Mouse (Mus musculus) gastrocnemius, adult 18-20 months (tissue): ENCODE results near the gene Msi2. TPM values are rescaled to one million over a fixed set of nuclear protein-coding genes. Genes with fewer than 3 reads are reported as not detected.
A peak's percentile ranks its signal among the peaks of the same experiment; 100 is the strongest.

Experiments
- DNase-seq: peaks from one replicate; pipeline ENCODE4 v3.0.0; 2021; ENCODE audit warnings: low spot score
- total RNA-seq, 2 experiments: library from RNA; stranded (reverse); gene quantifications; 2 replicates each; pipeline ENCODE4 v1.2.3; 2021

The Msi2 gene
- total RNA-seq, 2 experiments from 2014 or later, result 179 to 180 TPM

- no peak for DNase-seq
Measured at GRCm38 (mm10) chr11:88372589-88372988, 345.7 kb downstream of the Msi2 start.

GRCm38 (mm10) chr11:88369898-88370297 lies 348.4 kb downstream of the Msi2 start:
- no peak for DNase-seq

GRCm38 (mm10) chr11:88367501-88367900 lies 350.8 kb downstream of the Msi2 start:
- DNase-seq, result no peak

GRCm38 (mm10) chr11:88365914-88366540 lies 352.3 kb downstream of the Msi2 start:
- no peak for DNase-seq

DNA sequence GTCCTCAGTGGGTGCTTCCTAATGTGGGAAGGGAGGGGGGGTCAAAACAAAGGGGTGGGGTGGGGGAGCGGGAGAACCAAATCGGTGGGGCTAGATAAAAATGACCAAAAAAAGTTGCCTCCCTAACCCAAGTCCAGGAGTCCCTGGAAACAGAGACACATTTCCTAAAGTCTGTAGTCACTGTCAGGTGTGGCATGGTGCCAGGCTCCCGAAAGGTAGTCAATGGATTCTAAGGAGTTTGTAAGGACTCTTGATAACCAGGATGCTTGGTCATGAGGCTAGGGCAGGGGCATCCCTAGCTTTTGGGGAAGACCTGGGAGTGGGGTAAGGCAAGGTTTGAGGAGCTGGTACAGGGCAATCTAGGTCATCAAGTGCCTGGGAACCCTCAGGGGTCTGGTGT lies 354.1 kb downstream of the Msi2 start:
- no peak for DNase-seq

DNA sequence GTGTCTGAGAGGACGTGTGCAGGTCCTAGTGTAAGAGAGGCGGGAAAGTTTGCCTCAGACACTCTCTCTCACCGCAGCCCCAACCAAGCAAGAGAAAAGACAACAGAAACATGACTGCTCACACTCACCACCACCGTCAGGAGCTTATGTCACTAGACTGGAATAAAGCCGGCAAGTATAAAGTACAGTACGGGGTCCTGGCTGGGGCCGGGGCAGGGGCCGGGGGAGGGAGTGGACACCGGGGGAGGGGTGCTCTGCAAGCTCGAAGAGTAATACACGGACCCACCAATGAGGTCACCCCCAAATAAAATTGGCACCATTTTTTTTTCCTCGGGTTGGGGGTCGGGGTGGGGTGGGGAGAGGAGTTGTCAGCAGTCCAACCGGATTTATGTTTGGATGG lies 354.8 kb downstream of the Msi2 start:
- DNase-seq, result no peak

DNA sequence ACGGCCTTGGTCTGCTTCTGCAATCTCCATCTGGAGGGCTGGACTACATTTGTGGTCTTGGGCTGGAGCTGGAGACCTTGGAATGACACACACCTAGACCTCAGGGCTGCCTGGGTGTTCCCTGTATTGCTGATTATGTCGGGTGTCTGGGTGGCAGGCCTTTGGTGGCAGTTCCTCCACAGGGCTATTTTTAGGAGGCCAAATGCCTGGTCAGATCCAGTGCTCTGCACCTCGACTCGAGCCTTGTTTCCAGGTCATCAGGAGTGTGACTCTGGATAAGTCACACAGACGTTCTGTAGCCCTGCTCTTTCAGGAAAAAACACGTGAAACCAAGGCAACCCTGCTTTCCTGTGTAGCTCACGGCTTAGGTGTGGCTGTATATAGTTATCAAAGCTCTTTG lies 358.6 kb downstream of the Msi2 start:
- DNase-seq, result no peak

DNA sequence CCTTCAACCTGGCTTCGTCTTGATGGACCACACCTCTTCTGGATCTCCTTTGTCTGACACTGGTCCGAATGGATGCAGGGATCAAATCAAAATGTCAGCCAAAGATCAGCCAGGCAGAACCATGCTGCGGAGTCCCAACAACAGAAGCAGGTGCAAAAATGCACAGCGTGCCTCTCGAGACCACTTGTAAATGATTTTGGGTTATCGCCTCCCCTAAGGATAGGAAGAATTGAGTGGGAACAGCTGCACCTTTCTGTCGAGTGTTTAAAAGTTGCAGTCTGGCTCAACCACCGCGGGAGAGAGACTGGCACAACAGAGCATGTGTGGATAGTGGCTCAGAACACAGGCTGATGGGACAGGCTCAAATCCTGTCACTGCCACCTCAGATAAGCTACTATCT lies 361.0 kb downstream of the Msi2 start:
- DNase-seq, result no peak

DNA sequence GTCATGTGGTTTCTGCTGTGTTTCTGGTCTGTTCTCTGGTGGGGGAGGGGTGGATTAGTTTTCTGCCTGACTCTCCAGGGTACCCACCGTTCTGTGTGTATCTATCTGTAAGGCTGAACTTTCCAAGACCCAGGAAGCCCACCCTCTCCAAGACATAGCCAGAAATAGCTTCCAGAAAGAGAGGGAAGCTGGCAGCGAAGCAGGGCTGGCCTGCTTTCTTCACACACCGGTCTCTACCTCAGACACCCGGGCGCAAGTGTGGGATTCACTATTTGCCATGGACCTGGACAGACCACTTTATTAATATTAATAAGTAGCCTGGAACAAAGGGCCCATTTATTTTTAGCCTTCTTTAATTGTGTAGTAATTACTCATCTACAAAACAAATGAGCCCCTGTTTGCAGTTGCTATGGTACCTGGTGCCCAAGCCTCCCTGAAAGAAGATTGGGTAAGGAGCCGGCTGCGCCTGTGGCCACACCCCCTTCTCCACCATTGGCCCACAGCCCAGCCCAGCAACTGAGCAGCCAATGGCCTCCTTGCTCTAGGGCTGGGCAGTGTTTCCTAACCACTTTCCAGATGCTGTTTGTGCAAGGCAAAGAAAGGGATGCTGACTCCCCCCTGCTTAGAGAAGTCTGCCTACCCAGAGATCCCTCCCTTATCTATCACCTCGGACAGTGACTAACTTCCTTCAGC lies 361.6 kb downstream of the Msi2 start:
- DNase-seq, result no peak

- DNase-seq, result peak; percentile 43
Measured at GRCm38 (mm10) chr11:88356016-88356415, 362.3 kb downstream of the Msi2 start.

- no peak for DNase-seq
Measured at GRCm38 (mm10) chr11:88354771-88355170, 363.5 kb downstream of the Msi2 start.

GRCm38 (mm10) chr11:88351722-88352473 lies 366.4 kb downstream of the Msi2 start:
- no peak for DNase-seq

DNA sequence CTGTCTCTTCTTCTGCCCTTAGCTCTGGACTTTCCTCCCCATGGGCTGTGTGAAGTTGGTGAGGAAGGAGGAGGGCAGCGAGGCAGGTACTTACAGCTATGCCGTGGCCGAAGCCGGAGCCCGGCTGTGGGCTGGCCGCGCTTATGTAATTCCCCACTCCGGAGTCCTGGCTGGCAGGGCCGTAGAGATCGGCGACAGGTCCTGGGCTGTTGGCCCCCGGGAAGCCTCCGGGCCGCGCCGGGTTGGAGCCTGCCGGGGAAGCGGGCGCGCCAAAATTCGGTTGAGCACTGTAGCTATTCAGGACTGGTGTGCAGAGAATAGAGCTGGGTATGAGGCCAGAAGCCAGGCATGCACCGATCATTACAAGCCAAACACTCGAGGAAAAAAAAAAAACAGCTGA lies 369.6 kb downstream of the Msi2 start:
- DNase-seq, result no peak

- DNase-seq, result no peak
Measured at GRCm38 (mm10) chr11:88348056-88348455, 370.3 kb downstream of the Msi2 start.

GRCm38 (mm10) chr11:88346066-88346465 lies 372.2 kb downstream of the Msi2 start:
- DNase-seq, result no peak

GRCm38 (mm10) chr11:88337926-88338325 lies 380.4 kb downstream of the Msi2 start:
- no peak for DNase-seq

DNA sequence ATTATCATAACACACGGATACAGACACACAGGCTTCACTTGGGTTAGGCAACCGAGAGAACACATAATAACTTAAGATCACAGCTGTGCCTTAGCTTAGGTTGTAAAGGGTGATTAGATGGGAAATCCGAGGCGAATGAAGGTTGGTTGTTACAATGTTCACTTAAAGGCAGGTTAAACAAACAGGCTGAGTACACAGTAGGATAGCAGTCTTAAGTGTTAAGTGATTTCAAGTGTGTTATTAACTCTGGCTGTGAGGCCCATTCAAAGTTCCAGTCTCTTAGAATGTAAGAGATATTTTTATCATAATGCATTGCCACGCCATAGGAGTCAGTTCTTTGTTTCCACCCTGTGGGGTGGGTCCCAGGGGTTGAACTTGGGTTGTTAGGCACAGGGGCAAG lies 383.4 kb downstream of the Msi2 start:
- DNase-seq, result no peak

DNA sequence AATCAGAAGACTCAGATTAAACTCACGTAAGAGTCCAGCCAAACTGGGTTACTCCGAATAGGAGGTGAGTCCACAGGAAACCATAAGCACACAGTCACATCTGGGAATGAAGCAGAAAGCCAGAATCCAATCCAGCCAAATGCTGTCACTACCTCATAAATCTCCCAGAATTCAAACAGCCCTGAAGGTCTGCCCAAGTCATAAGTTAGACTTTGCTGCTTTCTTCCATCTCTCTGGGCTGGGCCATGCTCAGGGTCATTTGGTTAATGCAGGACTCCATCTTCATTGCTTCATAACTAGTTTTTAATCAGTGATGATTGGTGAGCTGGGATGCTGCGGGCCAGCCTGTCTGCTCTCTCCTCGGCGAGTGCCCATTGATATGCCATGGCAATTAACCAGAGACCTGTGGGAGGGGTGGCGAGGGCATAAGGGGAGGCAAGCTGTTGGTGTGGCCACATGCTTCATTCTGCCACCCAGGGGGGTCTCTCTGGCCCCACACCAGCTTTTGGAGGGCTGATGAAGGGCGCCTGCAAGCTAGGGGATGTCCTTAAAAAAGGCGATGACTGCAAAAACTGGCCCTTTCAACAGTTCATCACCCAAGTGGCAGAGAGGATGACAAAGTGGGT lies 385.9 kb downstream of the Msi2 start:
- DNase-seq, result no peak

DNA sequence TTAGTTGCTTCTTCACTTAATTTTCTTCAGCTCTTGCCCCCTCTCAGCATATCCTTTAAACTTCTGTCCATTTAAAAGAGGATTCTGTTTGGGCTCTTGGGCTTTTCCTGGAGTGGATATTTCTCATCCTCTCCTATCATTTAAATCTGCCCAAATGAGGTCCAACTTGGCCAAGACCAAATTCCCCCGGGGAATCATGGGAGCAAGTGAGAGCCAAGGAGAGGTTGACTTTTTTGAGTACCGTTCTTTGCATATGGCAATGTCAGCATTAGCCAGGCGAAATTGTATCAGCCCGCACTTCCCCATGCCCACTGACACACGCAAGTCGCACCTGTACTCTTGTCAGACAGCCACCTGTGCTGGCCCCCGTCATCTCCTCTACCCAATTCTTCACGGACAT lies 386.6 kb downstream of the Msi2 start:
- DNase-seq, result no peak

- DNase-seq, result peak; percentile 29
Measured at GRCm38 (mm10) chr11:88330799-88331198, 387.5 kb downstream of the Msi2 start.

GRCm38 (mm10) chr11:88328813-88329595 lies 389.3 kb downstream of the Msi2 start:
- DNase-seq, result no peak
